Mouse (Mus musculus) liver (tissue): ENCODE measurements at regions not wholly inside any gene's neighbourhood (a gene's known extent, or its start where the extent isn't known, plus 50 kb on each side); places are given as distances from the start of the nearest gene placed in this dataset.
A peak's percentile ranks its signal among the peaks of the same experiment; 100 is the strongest.

Experiments used
- DNase-seq: peaks from one replicate; pipeline ENCODE4 v3.0.0-alpha.2; 2020; ENCODE audit warnings: mixed read lengths

GRCm38 (mm10) chr5:133505661-133506060, 593.9 kb upstream of the Castor2 start:
- no peak for DNase-seq

DNA sequence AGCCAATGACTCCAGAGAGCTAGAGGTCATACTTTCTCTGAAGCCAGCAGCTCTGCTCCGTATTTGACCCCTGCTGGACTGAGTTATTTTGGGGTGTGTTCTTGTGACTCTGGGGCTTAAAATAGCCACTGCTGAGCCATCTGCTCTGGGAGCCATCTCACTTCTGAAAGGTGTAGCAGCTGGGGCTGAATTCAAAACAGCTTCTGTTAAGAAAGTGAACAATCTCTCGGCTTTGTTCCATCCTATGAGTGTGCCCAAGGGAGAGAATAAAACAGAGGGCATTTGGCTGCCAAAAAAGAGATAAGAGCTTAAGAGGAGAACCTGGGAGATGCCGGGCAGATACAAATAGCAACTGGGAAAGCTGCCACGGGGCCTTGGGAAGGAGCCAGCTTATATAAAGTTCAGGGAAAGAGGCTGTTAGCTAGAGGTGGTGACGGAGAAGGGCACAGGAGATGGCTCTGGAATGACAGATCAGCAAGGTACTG, 611.7 kb upstream of the Castor2 start:
- DNase-seq = peak; percentile 5

- no peak for DNase-seq
Measured at GRCm38 (mm10) chr5:133482291-133483086, 617.0 kb upstream of the Castor2 start.

DNA sequence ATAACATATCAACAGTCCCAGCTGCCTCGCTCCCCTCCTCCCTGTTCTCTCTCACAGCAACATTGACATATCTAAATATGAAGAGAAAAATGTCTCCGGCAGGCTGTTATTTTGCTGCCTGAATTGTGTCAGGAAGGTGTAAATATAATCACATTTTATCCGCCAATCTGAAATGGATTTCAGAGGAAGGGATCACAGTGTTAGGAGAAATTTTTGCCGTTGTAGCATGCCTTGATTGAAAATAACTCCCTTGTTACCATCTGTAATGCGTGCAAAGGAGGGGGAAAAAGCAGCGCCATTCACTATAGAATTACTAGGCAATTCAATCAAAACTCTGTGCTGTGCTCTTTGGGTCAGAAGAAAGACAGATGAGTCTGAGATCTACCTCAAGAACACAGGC, 620.3 kb upstream of the Castor2 start:
- DNase-seq = no peak

DNA sequence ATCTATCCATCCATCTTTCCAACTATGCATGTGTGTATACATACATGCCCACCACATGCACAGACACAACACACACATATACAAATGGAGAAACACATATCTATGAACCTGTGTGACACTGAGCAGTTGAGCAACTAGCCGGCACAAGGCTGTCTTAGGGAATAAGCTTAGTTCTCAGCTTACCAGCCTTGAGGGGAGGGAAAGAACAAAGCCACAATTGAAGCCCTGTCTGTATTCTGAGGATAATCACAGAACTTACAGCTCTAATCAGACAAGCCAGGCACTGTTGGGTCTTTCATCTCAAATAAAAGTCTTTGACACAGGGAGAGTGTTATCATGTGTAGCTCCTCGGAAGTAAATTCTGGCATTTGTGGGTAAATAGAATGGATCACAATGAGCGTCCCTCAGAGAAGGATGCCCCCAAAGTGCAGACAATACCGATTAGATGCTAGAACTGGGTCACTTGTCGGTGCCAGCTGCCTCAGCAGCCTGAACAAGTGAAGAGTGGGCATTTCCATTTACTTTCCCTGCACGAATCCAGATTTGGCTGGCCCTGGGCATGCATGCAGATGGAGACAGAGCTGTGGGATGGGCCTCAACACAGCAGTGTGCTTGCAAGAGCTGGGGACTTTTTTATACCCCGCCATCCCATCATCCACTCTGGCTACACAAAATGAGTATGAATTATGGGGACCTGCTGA, 646.0 kb upstream of the Castor2 start:
- DNase-seq = no peak

DNA sequence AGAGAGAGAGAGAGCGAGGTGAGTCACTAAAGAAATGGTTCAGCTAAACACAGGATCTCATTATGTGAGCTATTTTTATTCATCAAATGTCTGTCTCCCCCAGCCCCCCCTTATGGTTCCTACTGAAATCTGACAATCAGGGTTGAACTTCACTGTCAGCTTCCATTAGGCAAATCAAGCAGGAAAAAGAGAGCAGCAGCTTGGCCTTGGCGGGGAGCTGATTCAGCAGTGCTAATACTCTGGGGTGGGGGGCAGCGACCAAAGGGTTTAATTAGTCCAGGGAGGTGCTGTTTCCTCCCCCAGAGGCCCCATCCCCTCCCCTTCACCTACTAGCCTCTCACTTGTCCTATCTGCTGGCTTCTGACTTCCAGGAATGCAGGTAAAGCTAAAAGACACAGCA, 649.6 kb upstream of the Castor2 start:
- no peak for DNase-seq

DNA sequence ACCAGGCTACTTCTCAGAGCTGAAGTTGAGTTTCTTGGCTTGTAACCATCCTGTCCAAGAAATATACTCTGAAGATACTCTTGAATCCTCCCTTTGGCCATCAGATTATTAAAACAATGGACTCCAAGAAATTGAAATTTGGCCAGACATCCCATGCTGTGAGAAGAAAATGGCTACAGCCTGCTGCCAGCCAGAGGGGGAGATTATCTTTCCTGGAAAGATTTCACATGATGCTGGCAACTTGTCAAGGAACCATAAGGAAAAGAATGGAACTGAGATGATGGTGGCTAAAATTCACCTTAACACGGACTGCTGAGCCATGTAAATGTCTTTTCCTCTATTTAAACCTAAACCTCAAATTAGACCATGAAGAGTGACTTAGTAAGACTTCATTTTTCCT, 698.7 kb upstream of the Castor2 start:
- no peak for DNase-seq

DNA sequence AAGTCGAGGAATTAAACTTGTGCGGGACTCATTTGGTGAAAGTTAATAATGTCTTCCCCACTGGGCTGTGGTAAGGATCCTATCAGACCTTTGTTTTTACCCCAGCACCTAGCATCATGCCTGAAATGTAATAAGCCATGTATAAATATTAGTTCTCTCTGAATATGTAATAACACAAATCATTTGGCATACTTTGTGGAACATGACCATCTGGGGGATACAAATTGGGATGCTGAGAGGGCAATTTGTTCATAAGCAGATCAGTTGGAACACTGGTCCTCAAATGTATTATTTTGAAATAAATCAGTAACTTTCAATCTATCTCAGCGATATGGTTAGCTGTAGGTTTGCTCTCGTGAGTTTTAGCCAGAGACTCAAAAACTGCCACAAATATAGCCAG, 709.6 kb upstream of the Castor2 start:
- no peak for DNase-seq

DNA sequence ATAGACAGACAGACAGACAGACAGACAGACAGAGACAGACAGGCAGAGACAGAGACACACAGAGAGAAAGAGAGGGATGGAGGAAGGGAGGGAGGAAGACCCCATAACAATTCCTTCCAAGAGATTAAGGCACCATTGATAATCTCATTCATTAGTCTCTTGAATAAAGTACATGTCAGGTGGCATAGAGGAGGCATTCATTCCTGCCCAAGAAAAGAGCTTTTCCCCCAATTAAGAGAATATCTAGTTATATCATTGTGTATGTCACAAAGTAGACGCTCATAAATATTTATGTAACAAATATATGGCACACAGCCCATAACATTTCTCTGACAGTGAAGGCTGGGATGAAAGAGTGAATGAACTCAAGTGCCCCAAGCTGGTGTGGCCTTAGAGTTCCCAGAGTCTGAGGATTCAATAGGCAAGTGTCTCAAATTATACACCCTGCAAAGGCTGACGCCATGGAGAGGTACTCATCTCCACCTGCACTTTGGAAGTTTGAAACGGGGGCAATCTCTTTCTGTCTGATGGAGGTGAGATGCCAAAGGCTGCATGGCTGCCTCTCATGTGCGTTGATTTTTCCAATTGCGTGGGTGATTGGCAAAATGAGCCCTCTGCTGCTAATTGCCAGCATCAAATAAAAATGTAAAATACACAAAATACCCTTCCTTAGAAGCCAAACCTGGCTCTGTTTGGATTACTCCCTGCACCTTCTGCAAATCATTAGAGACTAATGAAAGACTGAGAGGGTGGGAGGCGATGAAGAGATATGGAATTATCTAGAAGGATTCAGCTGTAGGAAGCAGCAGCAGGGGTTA, 710.3 kb upstream of the Castor2 start:
- no peak for DNase-seq

- peak; percentile 4 for DNase-seq
Measured at GRCm38 (mm10) chr5:133385374-133386349, 713.8 kb upstream of the Castor2 start.

DNA sequence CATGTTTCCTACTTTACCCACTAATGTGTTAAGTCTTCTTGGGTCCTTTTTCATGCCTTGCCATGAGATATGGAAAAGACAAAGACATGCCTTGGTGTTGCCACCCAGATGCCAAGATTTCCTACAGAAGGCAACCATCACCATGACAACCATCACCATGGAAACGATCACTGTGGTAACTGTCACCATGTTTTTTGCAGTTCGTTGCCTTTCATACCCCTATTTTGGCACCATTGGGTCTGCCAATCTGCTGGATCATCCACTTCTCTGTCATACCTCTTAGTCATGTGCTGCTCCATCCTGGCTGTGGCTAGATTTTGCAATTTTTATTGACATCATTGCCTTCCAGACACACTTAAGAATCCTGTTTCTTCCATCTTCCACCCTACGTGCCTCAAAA, 733.7 kb upstream of the Castor2 start:
- no peak for DNase-seq

DNA sequence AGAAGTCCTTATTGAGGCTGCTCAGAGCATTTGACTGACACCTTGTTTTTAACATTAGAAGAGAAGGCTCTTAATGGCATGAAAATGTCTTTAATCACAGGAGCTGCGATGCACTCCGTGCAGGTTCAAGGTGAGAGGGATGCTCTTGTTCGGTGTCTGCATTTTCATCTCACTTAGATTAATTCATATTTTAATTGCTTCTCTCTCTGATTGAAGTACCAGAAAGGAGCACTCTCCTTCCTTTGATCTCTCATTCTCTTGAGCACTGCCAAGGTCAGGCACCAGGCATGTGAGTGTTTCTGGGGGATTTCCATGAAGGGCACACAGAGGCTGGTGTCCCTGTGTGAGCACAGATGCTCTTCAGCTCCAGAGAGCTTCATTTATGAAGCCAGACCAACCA, 752.0 kb upstream of the Castor2 start:
- DNase-seq = no peak

GRCm38 (mm10) chr5:133341973-133342372, 757.5 kb upstream of the Castor2 start:
- no peak for DNase-seq

DNA sequence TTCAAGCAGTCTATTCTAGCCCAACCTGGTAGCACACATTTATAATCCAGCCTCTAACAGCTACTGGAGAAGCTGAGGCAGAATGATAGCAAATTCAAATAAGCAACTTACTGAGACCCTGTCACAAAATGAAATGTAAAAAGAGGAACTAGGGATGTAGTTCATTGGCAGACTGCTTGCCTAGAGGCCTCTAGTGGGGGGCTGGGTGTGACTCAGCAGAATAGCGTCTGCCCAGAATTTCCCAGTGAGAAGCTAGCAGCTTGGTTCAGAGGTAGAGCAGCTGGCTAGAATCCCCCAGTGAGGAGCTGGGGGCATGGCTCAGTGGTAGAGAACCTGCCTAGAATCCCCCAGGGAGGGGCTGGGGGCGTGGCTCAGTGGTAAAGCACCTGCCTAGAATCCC, 777.5 kb upstream of the Auts2 start:
- DNase-seq = peak; percentile 15

DNA sequence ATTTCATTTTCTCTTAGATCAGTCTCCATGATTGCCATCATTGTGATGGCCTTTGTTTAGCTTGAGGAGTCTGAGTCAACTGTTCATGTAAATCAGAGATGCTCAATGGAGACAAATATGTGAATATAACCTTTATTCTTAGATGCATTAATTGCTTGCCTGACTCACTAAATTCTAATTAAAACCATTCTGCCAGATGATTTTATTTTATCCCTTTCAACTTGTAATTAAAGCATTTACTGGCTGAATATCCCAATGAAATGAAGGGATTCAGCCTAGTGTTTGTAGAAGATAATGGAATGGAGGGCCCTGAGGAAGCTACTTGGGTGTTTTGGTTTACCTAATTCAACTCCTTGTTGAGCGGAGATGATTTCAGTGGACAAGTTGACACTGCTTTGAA, 777.1 kb upstream of the Auts2 start:
- DNase-seq = no peak

GRCm38 (mm10) chr5:133314031-133314430, 770.9 kb upstream of the Auts2 start:
- DNase-seq = no peak

DNA sequence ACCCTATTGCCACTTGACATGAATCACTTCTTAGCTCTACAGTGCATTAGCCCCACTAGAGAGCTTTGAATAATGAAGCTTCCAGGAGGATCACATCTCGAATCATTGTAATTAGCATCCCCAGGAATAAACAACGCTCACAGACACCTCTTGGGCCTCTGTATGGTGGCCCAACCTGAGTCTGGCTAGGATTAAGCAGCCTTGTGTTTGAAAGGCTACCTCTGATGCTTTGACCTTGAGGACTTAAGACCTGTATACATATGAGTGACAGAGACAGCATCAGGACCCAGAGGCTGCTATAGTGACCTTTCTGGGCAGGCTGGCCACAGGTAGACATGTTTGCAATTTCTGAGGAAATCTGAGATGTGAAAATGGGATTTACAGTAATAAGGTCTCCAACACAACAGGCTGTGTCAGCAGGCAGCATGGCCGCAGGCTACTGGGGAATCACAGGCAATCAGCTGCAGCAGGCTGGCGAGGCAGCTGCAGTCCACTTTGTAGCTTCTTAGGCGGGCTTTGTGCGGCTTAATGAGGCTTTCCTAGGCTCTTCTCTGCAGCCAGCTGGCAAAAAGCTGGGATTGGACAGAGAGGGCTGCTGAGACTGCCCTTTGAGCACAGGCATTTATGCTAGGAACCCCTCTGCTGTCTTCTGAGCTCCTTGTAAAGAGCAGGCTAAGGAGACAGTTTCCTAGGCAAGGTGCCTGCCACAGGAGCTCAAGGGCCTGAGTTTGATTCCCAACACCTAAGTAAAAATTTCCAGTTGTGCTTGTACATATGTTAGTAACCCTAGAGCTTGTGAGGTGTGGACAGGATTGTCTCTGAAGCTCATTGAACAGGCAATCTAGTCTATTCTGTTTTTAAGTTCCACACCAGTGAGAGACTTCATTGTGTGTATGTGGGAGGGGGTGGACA, 768.1 kb upstream of the Auts2 start:
- DNase-seq = peak; percentile 4

- no peak for DNase-seq
Measured at GRCm38 (mm10) chr5:133267887-133268286, 724.7 kb upstream of the Auts2 start.

- DNase-seq = no peak
Measured at GRCm38 (mm10) chr5:133267356-133267755, 724.2 kb upstream of the Auts2 start.

DNA sequence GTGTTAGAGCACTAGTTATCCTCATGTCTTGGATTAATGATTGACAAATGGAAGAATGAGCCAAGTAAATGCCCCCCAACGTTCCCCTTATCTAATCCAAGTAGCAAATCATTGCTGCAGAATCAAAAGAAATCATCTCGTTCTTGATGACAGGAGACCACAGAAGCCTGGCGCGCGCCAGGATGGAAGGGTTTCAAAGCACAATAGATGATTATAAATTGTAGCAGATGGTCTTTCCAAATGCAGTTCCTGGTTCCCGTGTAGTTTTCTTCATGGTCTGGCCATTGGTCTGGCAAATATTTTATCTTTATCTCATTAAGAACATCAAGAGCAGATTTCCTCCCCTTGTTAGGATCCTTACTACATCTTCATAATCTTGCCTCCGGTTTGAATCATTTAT, 721.8 kb upstream of the Auts2 start:
- DNase-seq = no peak

DNA sequence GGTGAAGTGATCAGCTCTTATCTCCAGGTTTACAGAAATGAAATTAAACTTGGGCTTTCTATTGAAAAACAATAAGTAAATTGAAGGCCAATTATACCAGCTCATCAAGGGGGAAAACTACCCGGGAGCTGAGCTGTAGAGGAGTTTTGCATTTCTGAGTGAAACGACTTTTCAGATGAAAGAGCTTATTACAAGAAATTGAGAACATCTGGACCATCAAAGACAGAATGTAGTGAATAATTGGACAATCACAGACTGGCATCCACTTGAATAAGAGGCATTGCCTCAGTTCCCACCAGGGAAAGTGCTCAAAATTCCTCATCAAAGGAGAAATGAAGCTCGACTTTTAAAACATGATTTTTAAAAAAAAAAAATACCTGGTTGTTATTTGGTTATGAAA, 675.7 kb upstream of the Auts2 start:
- no peak for DNase-seq
